Mouse (Mus musculus) adrenal gland, adult 18-20 months (tissue): ENCODE results near the gene Clip4. TPM values are rescaled to one million over a fixed set of nuclear protein-coding genes. Genes with fewer than 3 reads are reported as not detected.

ENCODE experiments used
- DNase-seq, 2 experiments: peaks; one replicate each; pipeline ENCODE4 v3.0.0; 2021 to 2022; ENCODE audit warnings: low spot score in 2 of 2
- total RNA-seq, 2 experiments: library from RNA; stranded (reverse); gene quantifications; 1 replicate in 1 of 2; 2 replicates in 1 of 2; pipeline ENCODE4 v1.2.3; 2021

The Clip4 gene
- total RNA-seq, 2 experiments from 2014 or later, result 15.4 to 16.9 TPM

- no peak for DNase-seq
These were observed 22.8 kb downstream of the Clip4 start for GRCm38 (mm10) chr17:71791109-71791508.

GRCm38 (mm10) chr17:71791622-71792021 lies 23.3 kb downstream of the Clip4 start:
- no peak for DNase-seq

- no peak for DNase-seq
These were observed 27.4 kb downstream of the Clip4 start for GRCm38 (mm10) chr17:71795521-71796205.

- no peak for DNase-seq
These were observed 35.2 kb downstream of the Clip4 start for GRCm38 (mm10) chr17:71803456-71803855.

GRCm38 (mm10) chr17:71803876-71804275 lies 35.6 kb downstream of the Clip4 start:
- DNase-seq, result no peak

- no peak for DNase-seq
These were observed 42.8 kb downstream of the Clip4 start for GRCm38 (mm10) chr17:71811070-71811469.

GRCm38 (mm10) chr17:71816136-71816864 lies 48.0 kb downstream of the Clip4 start:
- no peak for DNase-seq

- DNase-seq, result no peak
These were observed 55.5 kb downstream of the Clip4 start for GRCm38 (mm10) chr17:71823622-71824306.

- DNase-seq, result no peak
These were observed 58.3 kb downstream of the Clip4 start for GRCm38 (mm10) chr17:71826603-71827002.

GRCm38 (mm10) chr17:71827627-71828026 lies 59.4 kb downstream of the Clip4 start:
- no peak for DNase-seq

- DNase-seq, result no peak
These were observed 60.6 kb downstream of the Clip4 start for GRCm38 (mm10) chr17:71828647-71829414.

GRCm38 (mm10) chr17:71831960-71832359 lies 63.7 kb downstream of the Clip4 start:
- DNase-seq, result no peak

- no peak for DNase-seq
These were observed 93.9 kb downstream of the Clip4 start for GRCm38 (mm10) chr17:71862184-71862583.

- DNase-seq, result no peak
These were observed 94.6 kb downstream of the Clip4 start for GRCm38 (mm10) chr17:71862895-71863294.

- no peak for DNase-seq
These were observed 95.8 kb downstream of the Clip4 start for GRCm38 (mm10) chr17:71864039-71864438.

- no peak for DNase-seq
These were observed 97.2 kb downstream of the Clip4 start for GRCm38 (mm10) chr17:71865437-71865836.

- DNase-seq, result no peak
These were observed 99.6 kb downstream of the Clip4 start for GRCm38 (mm10) chr17:71867892-71868291.

- no peak for DNase-seq
These were observed 100.6 kb downstream of the Clip4 start for GRCm38 (mm10) chr17:71868828-71869227.

- peak; percentile 16 to 25 for DNase-seq
These were observed 101.3 kb downstream of the Clip4 start for GRCm38 (mm10) chr17:71869372-71870231.

- no peak for DNase-seq
These were observed 102.0 kb downstream of the Clip4 start for GRCm38 (mm10) chr17:71870232-71870621.
